Mouse (Mus musculus) intestine, embryonic 15.5 days (tissue): ENCODE results near the gene Jakmip3. TPM values are rescaled to one million over a fixed set of nuclear protein-coding genes. Genes with fewer than 3 reads are reported as not detected.

ENCODE experiments used
- ATAC-seq: fragments of 200-750 bp; cut with Nextera tagmentation; 2 replicates; pipeline ENCODE4 v1.8.0; 2017; ENCODE audit warnings: moderate TSS enrichment, moderate library complexity
- H3K27ac ChIP-seq: fragments of 300-500 bp; sonication (generic); 2 replicates; pipeline ENCODE4 v1.5.1; 2015; ENCODE audit warnings: mild to moderate bottlenecking, inconsistent platforms
- H3K27me3 ChIP-seq: fragments of 300-500 bp; sonication (generic); replicated peaks from 2 replicates; pipeline ENCODE4 v1.6.1; 2015; ENCODE audit warnings: inconsistent platforms
- H3K36me3 ChIP-seq: fragments of 300-500 bp; sonication (generic); 2 replicates; pipeline ENCODE4 v1.6.1; 2015; ENCODE audit warnings: inconsistent platforms
- H3K4me1 ChIP-seq: fragments of 300-500 bp; sonication (generic); replicated peaks from 2 replicates; pipeline ENCODE4 v1.6.1; 2015; ENCODE audit warnings: inconsistent platforms
- H3K4me2 ChIP-seq: fragments of 300-500 bp; sonication (generic); replicated peaks from 2 replicates; pipeline ENCODE4 v1.6.1; 2015; ENCODE audit warnings: mild to moderate bottlenecking, inconsistent platforms
- H3K4me3 ChIP-seq: fragments of 300-500 bp; sonication (generic); replicated peaks from 2 replicates; pipeline ENCODE4 v1.5.1; 2015; ENCODE audit warnings: inconsistent platforms
- H3K9ac ChIP-seq: fragments of 300-500 bp; sonication (generic); 2 replicates; pipeline ENCODE4 v1.6.1; 2015; ENCODE audit warnings: inconsistent platforms
- H3K9me3 ChIP-seq: fragments of 300-500 bp; sonication (generic); 2 replicates; pipeline ENCODE4 v1.6.1; 2016; ENCODE audit warnings: inconsistent platforms
- WGBS: fragments of 180-500 bp; shearing (Covaris S2); methylation state at CpG from one replicate; pipeline ENCODE4 v1.1.7; 2015; 5-methylcytosine and 5-hydroxymethylcytosine counted together
- polyA plus RNA-seq: library from polyadenylated mRNA; unstranded; fragments of >200 nt; fragmentation: Nextera tagmentation; extraction: Ambion mirVana; gene quantifications from 2 replicates; pipeline ENCODE4 v1.2.1, GENCODE M21; 2015

Gene Jakmip3
- polyA plus RNA-seq, 1 experiment from 2014 or later: 0.23 TPM

DNA sequence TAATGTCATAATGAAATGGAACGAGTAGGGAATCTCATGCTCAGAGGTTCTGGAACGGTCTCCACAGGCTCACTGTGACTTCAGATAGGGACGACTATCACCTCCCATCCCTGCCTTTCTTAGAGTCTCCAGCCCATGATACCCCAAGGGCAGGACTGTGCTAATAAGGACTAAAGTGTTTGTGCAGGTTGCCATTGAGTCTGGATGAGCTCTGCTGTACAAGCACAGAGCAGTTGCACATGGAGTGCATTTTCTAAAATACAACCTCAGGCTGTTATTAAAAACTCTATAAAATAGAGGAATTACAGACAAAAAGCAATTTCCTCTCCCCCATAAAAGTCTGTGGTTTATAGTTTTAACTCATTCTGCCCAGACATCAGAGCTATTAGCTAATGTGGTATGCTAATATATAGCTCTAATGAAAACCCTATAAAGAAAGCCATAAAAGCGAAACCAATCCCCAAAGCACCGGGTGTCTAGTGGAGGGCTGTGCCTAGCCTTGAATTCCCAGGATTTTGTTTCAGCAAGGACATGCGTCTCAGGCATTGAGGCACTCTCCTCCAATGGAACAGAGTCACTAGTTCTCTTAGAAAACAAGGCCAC, 72.3 kb downstream of the Jakmip3 start:
- H3K4me1 ChIP-seq: no peaks in the 10 kb centered on the region
- no peaks in the 10 kb centered on the region for H3K36me3 ChIP-seq
- no peaks in the 10 kb centered on the region for H3K27me3 ChIP-seq
- 75% methylated on average over 6 of the region's 6 CpGs for WGBS
- no peaks in the 10 kb centered on the region for H3K9me3 ChIP-seq
- no peak overlapping the region for H3K4me3 ChIP-seq
- no peak for ATAC-seq
- no peak overlapping the region for H3K27ac ChIP-seq
- H3K4me2 ChIP-seq: no peak overlapping the region
- no peak overlapping the region for H3K9ac ChIP-seq

DNA sequence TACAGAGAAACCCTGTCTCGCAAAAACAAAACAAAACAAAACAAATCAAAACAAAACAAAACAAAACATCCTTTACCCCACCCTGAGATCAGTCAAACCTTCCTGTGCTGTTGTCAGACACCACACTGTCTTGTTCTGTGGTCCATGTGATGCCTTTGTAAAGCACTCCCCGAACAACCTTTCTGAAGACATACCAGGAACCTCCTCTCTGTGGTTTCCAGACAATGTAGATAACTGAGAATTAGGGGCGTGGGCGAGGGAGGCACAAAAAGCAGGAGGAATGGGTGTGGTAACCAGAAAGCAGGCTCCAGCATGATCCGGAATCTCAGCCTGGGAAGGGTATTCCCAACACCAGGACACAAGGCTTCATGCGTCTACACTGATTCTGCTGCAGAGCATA, 74.6 kb downstream of the Jakmip3 start:
- Histone ChIP-seq H3K27ac (no peak overlapping the region), H3K4me2 (no peak overlapping the region), H3K4me1 (no peaks in the 10 kb centered on the region), H3K9me3 (no peaks in the 10 kb centered on the region), H3K4me3 (no peak overlapping the region), H3K36me3 (no peaks in the 10 kb centered on the region), H3K9ac (no peak overlapping the region), H3K27me3 (no peaks in the 10 kb centered on the region)
- ATAC-seq: no peak
- WGBS: 77% methylated on average over 6 of the region's 6 CpGs

DNA sequence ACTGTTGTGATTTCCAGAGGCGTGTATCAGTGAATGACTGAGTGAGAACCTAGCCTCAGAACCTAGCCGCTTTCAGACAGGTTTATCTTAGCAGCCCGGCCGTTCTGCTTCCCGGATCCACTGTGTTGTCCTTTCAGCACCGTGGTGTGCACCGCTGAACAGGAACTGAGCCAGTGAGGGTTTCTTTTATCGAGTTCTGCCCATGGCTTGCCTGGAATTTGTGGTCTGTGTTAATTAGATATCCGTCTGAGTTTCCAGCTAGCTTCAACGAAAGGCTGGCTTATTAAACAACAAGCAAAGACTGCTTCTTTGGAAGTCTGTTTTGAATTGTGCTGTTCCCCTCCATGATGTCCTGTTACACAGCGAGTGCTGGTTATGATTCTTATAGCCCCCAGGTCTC, 75.8 kb downstream of the Jakmip3 start:
- no peaks in the 10 kb centered on the region for H3K27me3 ChIP-seq
- no peak overlapping the region for H3K27ac ChIP-seq
- no peak overlapping the region for H3K4me2 ChIP-seq
- WGBS: 65% methylated on average over 11 of the region's 11 CpGs
- H3K9ac ChIP-seq: no peak overlapping the region
- H3K4me1 ChIP-seq: no peaks in the 10 kb centered on the region
- ATAC-seq: no peak
- no peaks in the 10 kb centered on the region for H3K36me3 ChIP-seq
- H3K4me3 ChIP-seq: no peak overlapping the region
- no peaks in the 10 kb centered on the region for H3K9me3 ChIP-seq

DNA sequence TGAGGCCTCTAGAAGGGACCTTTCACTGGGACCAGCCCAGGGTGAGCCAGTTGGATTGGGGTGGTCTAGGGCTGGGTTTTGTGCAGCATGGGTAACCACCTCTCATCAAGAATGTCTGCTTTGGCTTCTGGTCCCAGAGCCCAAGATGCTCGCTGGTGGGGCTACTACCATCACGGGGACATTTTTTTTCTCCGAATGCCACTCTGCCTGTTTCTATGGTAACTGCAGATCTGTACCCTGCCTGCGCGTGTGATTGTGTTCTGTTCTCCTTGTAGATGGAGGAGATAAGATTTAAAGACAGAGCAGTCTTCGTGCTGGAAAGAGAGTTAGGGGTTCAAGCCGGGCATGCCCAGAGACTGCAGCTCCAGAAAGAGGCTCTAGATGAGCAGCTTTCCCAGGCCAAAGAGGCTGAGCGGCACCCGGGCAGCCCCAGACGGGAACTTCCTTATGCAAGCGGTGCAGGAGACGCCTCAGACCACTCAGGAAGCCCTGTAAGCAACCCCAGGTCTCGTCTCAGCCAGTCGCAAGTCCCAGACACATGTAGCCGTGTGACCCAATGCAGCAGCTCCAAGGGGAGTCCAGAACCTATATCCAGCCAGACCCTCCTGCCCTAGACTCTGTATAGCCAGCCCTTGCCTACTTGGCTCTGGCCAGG, 76.8 kb downstream of the Jakmip3 start:
- H3K4me1 ChIP-seq: no peaks in the 10 kb centered on the region
- WGBS: 68% methylated on average over 15 of the region's 15 CpGs
- no peak overlapping the region for H3K4me3 ChIP-seq
- no peak overlapping the region for H3K27ac ChIP-seq
- no peaks in the 10 kb centered on the region for H3K9me3 ChIP-seq
- ATAC-seq: no peak
- H3K4me2 ChIP-seq: no peak overlapping the region
- no peaks in the 10 kb centered on the region for H3K27me3 ChIP-seq
- no peak overlapping the region for H3K9ac ChIP-seq
- no peaks in the 10 kb centered on the region for H3K36me3 ChIP-seq

DNA sequence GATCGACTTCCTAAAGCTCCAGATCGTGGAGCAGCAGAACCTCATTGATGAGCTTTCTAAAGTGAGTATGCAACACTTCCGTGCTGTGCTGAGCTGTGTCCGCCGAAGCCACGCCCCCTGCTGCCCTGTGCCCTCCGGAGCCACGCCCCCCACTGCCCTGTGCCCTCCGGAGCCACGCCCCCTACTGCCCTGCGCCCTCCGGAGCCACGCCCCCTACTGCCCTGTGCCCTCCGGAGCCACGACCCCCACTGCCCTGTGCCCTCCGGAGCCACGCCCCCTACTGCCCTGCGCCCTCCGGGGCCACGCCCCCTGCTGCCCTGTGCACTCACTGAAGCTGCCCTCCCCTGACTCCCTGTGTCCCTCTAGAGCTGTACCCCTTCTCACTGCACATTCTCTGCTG, 80.4 kb downstream of the Jakmip3 start:
- Histone ChIP-seq H3K4me2 (peak overlapping the region; percentile 54), H3K27ac (no peak overlapping the region), H3K4me1 (no peaks in the 10 kb centered on the region), H3K9me3 (no peaks in the 10 kb centered on the region), H3K4me3 (0 out of 2 replicates have a peak overlapping the region, but pooled peaks have one; percentile 9), H3K27me3 (no peaks in the 10 kb centered on the region), H3K36me3 (no peaks in the 10 kb centered on the region), H3K9ac (no peak overlapping the region)
- peak; percentile 43; the same call in 1 of the 2 replicates for ATAC-seq
- WGBS: 11% methylated on average over 20 of the region's 20 CpGs

DNA sequence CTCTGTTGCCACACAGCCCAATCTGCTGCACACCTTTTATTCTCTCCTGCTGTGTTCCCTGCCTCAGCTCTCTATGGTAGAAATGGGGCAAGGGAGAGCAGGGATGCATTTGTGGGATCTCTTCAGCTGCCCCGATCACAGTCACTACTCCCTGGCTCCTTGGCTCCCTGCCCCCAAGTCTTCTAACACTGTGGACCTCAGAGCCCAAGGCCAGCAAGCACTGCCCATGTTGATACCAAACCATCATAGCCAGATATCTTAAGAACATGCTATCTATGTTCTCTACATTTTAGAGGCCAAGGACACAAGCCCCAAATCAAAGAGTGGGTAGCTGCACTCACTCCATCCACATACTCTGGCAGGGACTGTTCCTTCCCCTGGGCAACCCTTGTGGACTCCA, 80.8 kb downstream of the Jakmip3 start:
- Histone ChIP-seq H3K4me2 (no peak overlapping the region), H3K4me1 (no peaks in the 10 kb centered on the region), H3K27me3 (no peaks in the 10 kb centered on the region), H3K4me3 (no peak overlapping the region), H3K9me3 (no peaks in the 10 kb centered on the region), H3K27ac (no peak overlapping the region), H3K36me3 (no peaks in the 10 kb centered on the region), H3K9ac (no peak overlapping the region)
- 0 out of 2 replicates have a peak, but pooled peaks have one; percentile 6 for ATAC-seq
- 56% methylated on average over 1 of the region's 1 CpGs for WGBS

DNA sequence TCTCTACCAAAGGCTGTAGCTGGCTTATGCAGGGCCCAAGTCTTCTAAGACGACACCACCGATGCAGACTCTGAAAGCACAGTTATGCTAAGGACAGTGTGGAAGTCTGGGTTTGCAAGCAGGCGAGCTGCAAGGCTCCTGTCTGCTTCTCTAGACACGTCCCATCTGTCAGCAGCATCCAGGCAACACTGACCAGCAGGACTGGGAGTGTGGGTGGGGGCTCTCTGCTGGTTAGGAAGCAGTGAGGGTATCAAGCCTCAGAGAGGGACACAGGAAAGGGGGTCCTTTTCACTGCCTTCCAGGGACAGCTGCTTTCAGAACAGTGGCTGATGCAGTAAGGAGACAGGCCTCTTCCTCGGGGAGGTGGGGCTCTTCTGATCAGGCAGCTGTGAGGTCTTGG, 86.6 kb downstream of the Jakmip3 start:
- no peak overlapping the region for H3K9ac ChIP-seq
- H3K9me3 ChIP-seq: no peaks in the 10 kb centered on the region
- no peaks in the 10 kb centered on the region for H3K36me3 ChIP-seq
- H3K27ac ChIP-seq: no peak overlapping the region
- no peaks in the 10 kb centered on the region for H3K27me3 ChIP-seq
- 45% methylated on average over 5 of the region's 5 CpGs for WGBS
- H3K4me2 ChIP-seq: no peak overlapping the region
- ATAC-seq: no peak
- no peak overlapping the region for H3K4me3 ChIP-seq
- no peaks in the 10 kb centered on the region for H3K4me1 ChIP-seq

DNA sequence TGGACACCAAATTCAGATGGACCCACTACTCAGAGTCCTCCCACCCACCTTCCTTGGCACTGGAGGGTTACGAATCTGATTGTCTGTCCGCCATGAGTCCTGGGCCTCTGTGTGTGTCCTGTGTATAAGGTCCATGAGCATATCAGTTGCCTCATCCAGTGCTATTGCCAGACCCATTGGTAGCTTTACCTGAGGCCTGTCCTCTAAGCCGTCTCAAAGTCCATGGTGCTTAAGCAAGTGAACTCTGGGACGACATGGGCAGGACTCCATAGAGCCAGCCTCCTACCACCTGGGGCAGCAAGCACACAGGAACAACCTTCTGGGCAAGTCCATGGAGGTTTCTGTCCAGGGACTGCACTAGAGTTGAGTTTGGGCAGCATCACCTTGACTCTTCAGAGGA, 90.7 kb downstream of the Jakmip3 start:
- no peaks in the 10 kb centered on the region for H3K4me1 ChIP-seq
- H3K4me3 ChIP-seq: no peak overlapping the region
- ATAC-seq: no peak
- WGBS: 84% methylated on average over 4 of the region's 4 CpGs
- no peak overlapping the region for H3K9ac ChIP-seq
- no peak overlapping the region for H3K27ac ChIP-seq
- H3K36me3 ChIP-seq: no peaks in the 10 kb centered on the region
- H3K27me3 ChIP-seq: no peaks in the 10 kb centered on the region
- H3K4me2 ChIP-seq: no peak overlapping the region
- H3K9me3 ChIP-seq: no peaks in the 10 kb centered on the region

DNA sequence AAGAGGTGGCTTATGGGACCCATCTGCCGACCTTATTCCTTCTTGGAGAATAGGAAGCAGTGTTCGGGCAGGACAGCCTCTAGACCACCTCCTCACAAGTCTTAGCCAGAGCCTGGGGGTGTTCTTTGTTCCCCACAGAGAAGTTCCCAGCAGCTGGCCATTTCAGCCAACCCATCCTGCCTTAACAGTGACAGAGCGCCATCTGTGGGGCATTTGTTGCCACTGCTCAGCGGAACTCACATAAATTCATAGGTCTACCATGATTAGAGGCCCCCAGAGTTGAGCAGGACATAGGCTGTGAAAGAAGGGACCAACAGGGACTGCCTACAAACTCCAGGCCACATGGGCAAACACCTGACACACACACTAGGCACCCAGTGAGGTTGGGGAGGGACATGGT, 122.9 kb downstream of the Jakmip3 start:
- Histone ChIP-seq H3K9me3 (no peaks in the 10 kb centered on the region), H3K4me2 (no peak overlapping the region), H3K27ac (no peak overlapping the region), H3K36me3 (no peaks in the 10 kb centered on the region), H3K27me3 (no peaks in the 10 kb centered on the region), H3K4me3 (no peak overlapping the region), H3K4me1 (no peaks in the 10 kb centered on the region), H3K9ac (no peak overlapping the region)
- WGBS: 47% methylated on average over 4 of the region's 4 CpGs
- ATAC-seq: no peak

DNA sequence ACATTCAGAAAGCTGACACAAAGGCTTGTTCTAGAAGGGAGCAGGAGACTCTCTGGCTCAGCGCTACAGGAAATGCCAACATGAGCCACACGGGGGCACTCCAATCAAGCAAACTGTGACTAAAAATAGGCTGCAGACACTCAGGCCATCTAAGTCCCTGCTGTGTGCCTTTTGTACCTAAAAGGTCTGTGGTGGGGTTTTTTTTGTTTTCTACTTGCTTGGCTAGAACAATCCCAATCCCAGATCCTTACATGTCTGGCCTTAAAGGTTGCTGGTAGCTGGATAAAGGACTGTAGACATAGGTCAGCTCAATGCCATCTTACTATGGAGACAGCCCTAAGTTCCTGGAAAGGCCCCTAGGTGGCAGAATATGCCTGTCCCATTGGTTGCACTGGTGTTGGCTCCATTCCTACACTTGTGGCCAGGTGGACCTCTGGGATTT, 127.7 kb downstream of the Jakmip3 start:
- Histone ChIP-seq H3K36me3 (no peaks in the 10 kb centered on the region), H3K4me2 (no peak overlapping the region), H3K27ac (no peak overlapping the region), H3K9ac (no peak overlapping the region), H3K4me3 (no peak overlapping the region), H3K4me1 (no peaks in the 10 kb centered on the region), H3K9me3 (no peaks in the 10 kb centered on the region), H3K27me3 (no peaks in the 10 kb centered on the region)
- peak; percentile 76 for ATAC-seq
- 2% methylated on average over 2 of the region's 2 CpGs for WGBS

DNA sequence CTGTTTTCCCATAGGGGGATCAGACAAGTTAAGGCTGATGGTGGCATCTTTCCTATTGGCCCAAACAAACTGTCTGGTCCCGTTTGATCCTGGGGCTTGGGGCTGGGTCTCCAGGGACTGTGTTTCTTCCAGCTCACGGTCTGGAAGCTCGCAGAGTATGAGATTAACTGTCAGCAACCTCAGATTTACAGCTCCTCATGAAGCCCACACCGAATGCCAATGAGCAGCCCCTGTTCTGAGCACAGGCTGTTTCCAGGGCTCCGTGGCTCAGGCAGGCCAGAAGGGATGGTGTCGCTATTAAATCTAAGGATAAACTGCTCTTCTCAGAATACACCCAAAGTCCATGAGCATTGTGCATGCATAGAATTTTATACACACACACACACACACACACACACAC, 133.7 kb downstream of the Jakmip3 start:
- Histone ChIP-seq H3K36me3 (no peaks in the 10 kb centered on the region), H3K4me2 (no peak overlapping the region), H3K4me3 (no peak overlapping the region), H3K27me3 (no peaks in the 10 kb centered on the region), H3K9ac (no peak overlapping the region), H3K4me1 (peaks cover 10% of the 10 kb centered on the region; the same call in 1 of the 2 replicates), H3K27ac (no peak overlapping the region), H3K9me3 (no peaks in the 10 kb centered on the region)
- no peak for ATAC-seq
- WGBS: 23% methylated on average over 6 of the region's 6 CpGs

DNA sequence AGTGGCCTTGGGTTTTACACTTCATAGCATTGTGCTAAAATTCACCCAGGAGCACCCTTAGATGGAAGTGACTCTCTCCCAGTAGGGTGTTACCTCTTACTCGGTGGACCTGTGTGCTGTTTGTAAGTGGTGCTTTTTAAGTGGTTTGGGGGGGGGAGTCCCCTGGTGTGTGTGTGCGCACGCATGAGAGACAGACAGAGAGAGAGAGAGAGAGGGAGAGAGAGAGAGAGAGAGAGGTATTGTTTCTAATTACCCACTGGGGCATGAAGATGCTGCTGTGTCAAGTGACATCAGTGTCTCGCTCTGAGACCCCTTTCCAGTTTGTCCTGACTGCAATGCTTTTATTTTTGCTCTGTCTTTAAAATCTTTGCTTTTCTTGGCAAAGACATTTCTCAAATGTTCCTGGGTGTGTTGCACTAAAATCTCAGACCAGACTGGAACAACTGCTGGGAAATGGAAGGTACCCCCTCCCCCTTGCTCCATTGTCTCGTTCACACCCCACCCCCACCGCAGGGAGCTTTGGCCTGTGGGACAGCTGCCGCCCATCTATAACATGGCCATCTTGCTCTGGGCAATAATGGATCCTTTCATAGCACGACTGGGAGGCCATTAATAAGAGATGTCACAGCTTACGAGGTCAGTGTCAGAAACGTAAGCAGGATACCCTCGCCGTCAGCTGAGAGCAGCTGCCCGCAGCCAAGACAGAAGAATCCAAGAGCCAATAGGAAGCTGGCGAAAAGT, 134.7 kb downstream of the Jakmip3 start:
- Histone ChIP-seq H3K9ac (no peak overlapping the region), H3K36me3 (no peaks in the 10 kb centered on the region), H3K27me3 (no peaks in the 10 kb centered on the region), H3K4me1 (peaks cover 10% of the 10 kb centered on the region; the same call in 1 of the 2 replicates), H3K9me3 (no peaks in the 10 kb centered on the region), H3K27ac (no peak overlapping the region), H3K4me2 (no peak overlapping the region), H3K4me3 (no peak overlapping the region)
- no peak for ATAC-seq
- 52% methylated on average over 14 of the region's 14 CpGs for WGBS
